Mouse (Mus musculus): ENCODE measurements around the gene Gm815.

Gene Gm815

GRCm38 (mm10) chr19:26879856-26880255 lies 5.8 kb upstream of the Gm815 start:
- no peak for DNase-seq

- DNase-seq: peak; percentile 60
Measured at GRCm38 (mm10) chr19:26881866-26882427, 3.7 kb upstream of the Gm815 start.

- DNase-seq: no peak
Measured at GRCm38 (mm10) chr19:26888171-26888570, 2.5 kb downstream of the Gm815 start.

GRCm38 (mm10) chr19:26891306-26891964 lies 5.8 kb downstream of the Gm815 start:
- DNase-seq: peak; percentile 81

GRCm38 (mm10) chr19:26892861-26893260 lies 7.2 kb downstream of the Gm815 start:
- DNase-seq: peak; percentile 4

GRCm38 (mm10) chr19:26902162-26902561 lies 16.5 kb downstream of the Gm815 start:
- no peak for DNase-seq

GRCm38 (mm10) chr19:26914245-26914644 lies 28.6 kb downstream of the Gm815 start:
- DNase-seq: no peak

- no peak for DNase-seq
Measured at GRCm38 (mm10) chr19:26920816-26921215, 35.1 kb downstream of the Gm815 start.

- no peak for DNase-seq
Measured at GRCm38 (mm10) chr19:26930295-26931283, 44.9 kb downstream of the Gm815 start.

- no peak for DNase-seq
Measured at GRCm38 (mm10) chr19:26934186-26934585, 48.5 kb downstream of the Gm815 start.

All from lung, postnatal 36 days (tissue).